Mouse (Mus musculus): ENCODE measurements around the gene Apba1. TPM values are rescaled to one million over a fixed set of nuclear protein-coding genes. Genes with fewer than 3 reads are reported as not detected.

The Apba1 gene
- polyA plus RNA-seq, 1 experiment from 2014 or later: 13.2 TPM

GRCm38 (mm10) chr19:23858781-23859180 is 100.1 kb downstream of the Apba1 start:
- 81% methylated on average over 9 of the region's 9 CpGs for WGBS
- H3K36me3 ChIP-seq (replicated peaks): no peaks in the 10 kb centered on the region
- no peak overlapping the region for H3K4me2 ChIP-seq
- no peaks in the 10 kb centered on the region for H3K27me3 ChIP-seq (replicated peaks)
- no peak overlapping the region for H3K4me3 ChIP-seq
- H3K4me1 ChIP-seq: no peaks in the 10 kb centered on the region
- no peak overlapping the region for H3K27ac ChIP-seq
- H3K9ac ChIP-seq: no peak overlapping the region
- H3K9me3 ChIP-seq: no peaks in the 10 kb centered on the region
- no peak for ATAC-seq (replicated peaks)

GRCm38 (mm10) chr19:23860151-23860820 is 101.6 kb downstream of the Apba1 start:
- H3K27ac ChIP-seq: no peak overlapping the region
- peaks cover 13% of the 10 kb centered on the region for H3K4me1 ChIP-seq
- H3K4me3 ChIP-seq: no peak overlapping the region
- no peaks in the 10 kb centered on the region for H3K27me3 ChIP-seq (replicated peaks)
- 33% methylated on average over 13 of the region's 13 CpGs for WGBS
- no peak overlapping the region for H3K4me2 ChIP-seq
- ATAC-seq (replicated peaks): 0 out of 2 replicates have a peak, but pooled peaks have one; percentile 24
- H3K36me3 ChIP-seq (replicated peaks): no peaks in the 10 kb centered on the region
- no peak overlapping the region for H3K9ac ChIP-seq
- H3K9me3 ChIP-seq: no peaks in the 10 kb centered on the region

- H3K4me3 ChIP-seq: no peak overlapping the region
These were observed 104.0 kb downstream of the Apba1 start for GRCm38 (mm10) chr19:23862736-23863135.

GRCm38 (mm10) chr19:23863959-23864358 is 105.3 kb downstream of the Apba1 start:
- no peak overlapping the region for H3K4me2 ChIP-seq
- H3K27ac ChIP-seq: no peak overlapping the region
- ATAC-seq (replicated peaks): no peak
- H3K4me3 ChIP-seq: no peak overlapping the region
- H3K27me3 ChIP-seq (replicated peaks): no peaks in the 10 kb centered on the region
- no peaks in the 10 kb centered on the region for H3K9me3 ChIP-seq
- H3K36me3 ChIP-seq (replicated peaks): no peaks in the 10 kb centered on the region
- H3K9ac ChIP-seq: no peak overlapping the region
- 38% methylated on average over 3 of the region's 3 CpGs for WGBS
- peaks cover 15% of the 10 kb centered on the region for H3K4me1 ChIP-seq

More at GRCm38 (mm10) chr19:23862736-23863135, 104.0 kb downstream of the Apba1 start:
- WGBS: 40% methylated on average over 4 of the region's 4 CpGs
- H3K9ac ChIP-seq: no peak overlapping the region
- ATAC-seq (replicated peaks): no peak
- no peak overlapping the region for H3K4me2 ChIP-seq
- no peaks in the 10 kb centered on the region for H3K36me3 ChIP-seq (replicated peaks)
- peaks cover 15% of the 10 kb centered on the region for H3K4me1 ChIP-seq
- no peak overlapping the region for H3K27ac ChIP-seq
- no peaks in the 10 kb centered on the region for H3K27me3 ChIP-seq (replicated peaks)
- no peaks in the 10 kb centered on the region for H3K9me3 ChIP-seq

GRCm38 (mm10) chr19:23866045-23866444 is 107.4 kb downstream of the Apba1 start:
- Histone ChIP-seq H3K9me3 (no peaks in the 10 kb centered on the region), H3K4me2 (no peak overlapping the region), H3K9ac (no peak overlapping the region), H3K36me3 (replicated peaks) (no peaks in the 10 kb centered on the region), H3K27me3 (replicated peaks) (no peaks in the 10 kb centered on the region), H3K4me3 (no peak overlapping the region), H3K27ac (no peak overlapping the region), H3K4me1 (peaks cover 15% of the 10 kb centered on the region)
- no peak for ATAC-seq (replicated peaks)
- 90% methylated on average over 9 of the region's 9 CpGs for WGBS

GRCm38 (mm10) chr19:23867052-23867451 is 108.4 kb downstream of the Apba1 start:
- Histone ChIP-seq H3K27ac (no peak overlapping the region), H3K9me3 (no peaks in the 10 kb centered on the region), H3K4me1 (peaks cover 15% of the 10 kb centered on the region), H3K4me3 (no peak overlapping the region), H3K9ac (no peak overlapping the region), H3K4me2 (no peak overlapping the region), H3K27me3 (replicated peaks) (no peaks in the 10 kb centered on the region), H3K36me3 (replicated peaks) (no peaks in the 10 kb centered on the region)
- ATAC-seq (replicated peaks): no peak
- WGBS: 84% methylated on average over 11 of the region's 11 CpGs

- 88% methylated on average over 7 of the region's 7 CpGs for WGBS
- H3K27me3 ChIP-seq (replicated peaks): no peaks in the 10 kb centered on the region
- peaks cover 15% of the 10 kb centered on the region for H3K4me1 ChIP-seq
- H3K9me3 ChIP-seq: no peaks in the 10 kb centered on the region
- no peak overlapping the region for H3K9ac ChIP-seq
- H3K27ac ChIP-seq: no peak overlapping the region
- no peak overlapping the region for H3K4me2 ChIP-seq
- H3K36me3 ChIP-seq (replicated peaks): no peaks in the 10 kb centered on the region
- H3K4me3 ChIP-seq: no peak overlapping the region
- ATAC-seq (replicated peaks): no peak
These were observed 108.9 kb downstream of the Apba1 start for GRCm38 (mm10) chr19:23867589-23867988.

- Histone ChIP-seq H3K27me3 (replicated peaks) (no peaks in the 10 kb centered on the region), H3K9ac (no peak overlapping the region), H3K36me3 (replicated peaks) (no peaks in the 10 kb centered on the region), H3K4me1 (no peaks in the 10 kb centered on the region), H3K9me3 (no peaks in the 10 kb centered on the region), H3K27ac (no peak overlapping the region), H3K4me2 (no peak overlapping the region), H3K4me3 (no peak overlapping the region)
- 82% methylated on average over 6 of the region's 6 CpGs for WGBS
- ATAC-seq (replicated peaks): no peak
These were observed 115.8 kb downstream of the Apba1 start for GRCm38 (mm10) chr19:23874502-23874901.

GRCm38 (mm10) chr19:23875819-23876218 is 117.1 kb downstream of the Apba1 start:
- Histone ChIP-seq H3K27me3 (replicated peaks) (no peaks in the 10 kb centered on the region), H3K4me2 (no peak overlapping the region), H3K9me3 (no peaks in the 10 kb centered on the region), H3K9ac (no peak overlapping the region), H3K36me3 (replicated peaks) (no peaks in the 10 kb centered on the region), H3K27ac (no peak overlapping the region), H3K4me1 (no peaks in the 10 kb centered on the region), H3K4me3 (no peak overlapping the region)
- 81% methylated on average over 5 of the region's 5 CpGs for WGBS
- ATAC-seq (replicated peaks): no peak

GRCm38 (mm10) chr19:23879862-23880261 is 121.2 kb downstream of the Apba1 start:
- H3K9ac ChIP-seq: no peak overlapping the region
- no peak overlapping the region for H3K4me2 ChIP-seq
- no peaks in the 10 kb centered on the region for H3K4me1 ChIP-seq
- H3K9me3 ChIP-seq: no peaks in the 10 kb centered on the region
- 59% methylated on average over 7 of the region's 7 CpGs for WGBS
- H3K36me3 ChIP-seq (replicated peaks): no peaks in the 10 kb centered on the region
- H3K27me3 ChIP-seq (replicated peaks): no peaks in the 10 kb centered on the region
- peak overlapping the region; percentile 0; the same call in 1 of the 2 replicates for H3K27ac ChIP-seq
- ATAC-seq (replicated peaks): peak; percentile 65; the same call in 1 of the 2 replicates
- H3K4me3 ChIP-seq: no peak overlapping the region

GRCm38 (mm10) chr19:23886169-23886568 is 127.5 kb downstream of the Apba1 start:
- Histone ChIP-seq H3K4me3 (no peak overlapping the region), H3K9me3 (no peaks in the 10 kb centered on the region), H3K27me3 (replicated peaks) (no peaks in the 10 kb centered on the region), H3K27ac (no peak overlapping the region), H3K9ac (no peak overlapping the region), H3K4me2 (no peak overlapping the region), H3K4me1 (no peaks in the 10 kb centered on the region), H3K36me3 (replicated peaks) (no peaks in the 10 kb centered on the region)
- WGBS: 91% methylated on average over 5 of the region's 5 CpGs
- no peak for ATAC-seq (replicated peaks)

GRCm38 (mm10) chr19:23891421-23891820 is 132.7 kb downstream of the Apba1 start:
- WGBS: 90% methylated on average over 6 of the region's 6 CpGs
- peaks cover 10% of the 10 kb centered on the region; the same call in 1 of the 2 replicates for H3K4me1 ChIP-seq
- peaks cover 15% of the 10 kb centered on the region; the same call in 1 of the 2 replicates for H3K36me3 ChIP-seq (replicated peaks)
- H3K4me3 ChIP-seq: no peak overlapping the region
- no peak overlapping the region for H3K9ac ChIP-seq
- no peaks in the 10 kb centered on the region for H3K9me3 ChIP-seq
- H3K27me3 ChIP-seq (replicated peaks): peaks cover 18% of the 10 kb centered on the region
- no peak for ATAC-seq (replicated peaks)
- no peak overlapping the region for H3K27ac ChIP-seq
- H3K4me2 ChIP-seq: no peak overlapping the region

GRCm38 (mm10) chr19:23892633-23893032 is 133.9 kb downstream of the Apba1 start:
- H3K36me3 ChIP-seq (replicated peaks): peaks cover 15% of the 10 kb centered on the region; the same call in 1 of the 2 replicates
- H3K4me1 ChIP-seq: peaks cover 10% of the 10 kb centered on the region; the same call in 1 of the 2 replicates
- H3K9me3 ChIP-seq: no peaks in the 10 kb centered on the region
- H3K9ac ChIP-seq: no peak overlapping the region; the same call in 1 of the 2 replicates
- H3K4me3 ChIP-seq: peak overlapping the region; percentile 36
- H3K4me2 ChIP-seq: peak overlapping the region; percentile 53
- ATAC-seq (replicated peaks): no peak; the same call in 1 of the 2 replicates
- 26% methylated on average over 37 of the region's 37 CpGs for WGBS
- peaks cover 18% of the 10 kb centered on the region for H3K27me3 ChIP-seq (replicated peaks)
- H3K27ac ChIP-seq: no peak overlapping the region

Measured in midbrain, embryonic 15.5 days (tissue).